Mouse (Mus musculus): ENCODE results near the gene Blvrb.

DNA sequence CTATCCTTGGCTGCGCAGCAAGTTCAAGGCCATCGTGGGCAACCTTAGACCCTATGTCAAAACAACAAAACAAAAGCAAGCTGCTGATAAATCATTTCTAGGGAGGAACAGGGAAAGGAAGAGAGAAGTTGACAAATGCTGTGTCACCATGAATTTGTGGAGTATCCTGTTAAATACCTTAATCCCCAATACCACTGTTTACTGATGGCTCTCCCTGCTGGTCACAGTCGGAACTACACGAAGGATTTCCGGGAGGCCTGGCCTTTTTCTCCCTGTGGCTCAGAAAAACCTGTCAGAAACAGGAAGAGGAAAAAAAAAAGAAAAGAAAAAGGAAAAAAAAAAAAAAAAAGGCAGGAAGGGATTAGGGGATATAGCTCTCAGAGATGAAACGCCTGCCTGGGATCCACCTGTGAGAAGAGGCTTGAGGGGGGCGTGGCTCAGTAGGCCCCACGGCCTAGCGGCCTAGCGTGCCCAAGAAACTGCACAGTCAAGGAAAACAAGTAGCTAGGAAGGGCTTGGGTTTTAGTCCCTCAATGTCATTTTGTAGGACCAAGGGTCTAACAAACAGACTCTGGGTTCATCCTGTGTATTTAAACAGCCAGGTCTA is 1.6 kb downstream of the Blvrb start:
- TF ChIP-seq EP300 (optimal IDR thresholded peaks at IDR 0.05) (no peak), CTCF (IDR thresholded peaks at IDR 0.05; ENCODE audit: low read depth) (peak; percentile 78)

All from stomach, postnatal 0 days (tissue).